Mouse (Mus musculus) ES-Bruce4 (cell line): Measurements from ENCODE around the gene Dhx34.

ENCODE experiments used
- CTCF ChIP-seq: IDR thresholded peaks from one replicate; pipeline ENCODE4 v1.8.1; 2011; ENCODE audit warnings: low read depth, low read length
- EP300 ChIP-seq: IDR thresholded peaks from 2 replicates; pipeline ENCODE4 v1.6.1; 2011; ENCODE audit warnings: low read depth, low read length; ENCODE audit not compliant: insufficient read depth
- POLR2A ChIP-seq: IDR thresholded peaks from one replicate; pipeline ENCODE4 v1.8.1; 2011; ENCODE audit warnings: low read length; ENCODE audit not compliant: insufficient read depth

DNA sequence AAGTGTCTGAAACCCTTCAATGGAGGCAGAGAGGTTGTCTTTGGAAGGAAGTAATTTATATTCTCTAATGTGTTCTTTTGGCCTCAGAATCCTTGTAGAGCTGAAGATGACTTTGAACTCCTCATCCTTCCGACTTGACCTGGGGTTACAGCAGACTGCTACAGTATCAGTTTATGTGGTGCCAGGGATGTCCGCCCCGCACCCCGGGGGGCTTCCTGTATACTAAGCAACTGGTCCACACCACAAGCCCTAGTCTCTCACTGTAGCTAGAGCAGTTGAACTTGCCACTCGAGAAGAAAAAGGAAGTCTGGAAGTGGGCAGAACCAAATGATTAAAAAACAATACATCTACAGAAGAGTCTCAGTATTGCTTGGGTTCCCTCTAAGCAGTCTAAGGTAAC lies 42.0 kb upstream of the Dhx34 start:
- no peak for TF ChIP-seq POLR2A
- TF ChIP-seq CTCF: no peak
- no peak for TF ChIP-seq EP300
